Mouse (Mus musculus) T-helper 17 cell (primary cell): ENCODE measurements around the gene Utp6.
"Not testable (repeated sequence)": the region's sequence is repeated elsewhere in the genome, so short reads cannot be mapped to it uniquely, and the experiment has no call there.

Experiments
- in situ Hi-C, 2 experiments: fragments of 300-600 bp; cut with MboI, MseI; formaldehyde crosslinking; loops; 1 replicate in 1 of 2; 2 replicates in 1 of 2; pipeline ENCODE4 v1.15.1; 2025; ENCODE audit warnings: high pct_unique_total_duplicates in 2 of 2

The Utp6 gene

DNA sequence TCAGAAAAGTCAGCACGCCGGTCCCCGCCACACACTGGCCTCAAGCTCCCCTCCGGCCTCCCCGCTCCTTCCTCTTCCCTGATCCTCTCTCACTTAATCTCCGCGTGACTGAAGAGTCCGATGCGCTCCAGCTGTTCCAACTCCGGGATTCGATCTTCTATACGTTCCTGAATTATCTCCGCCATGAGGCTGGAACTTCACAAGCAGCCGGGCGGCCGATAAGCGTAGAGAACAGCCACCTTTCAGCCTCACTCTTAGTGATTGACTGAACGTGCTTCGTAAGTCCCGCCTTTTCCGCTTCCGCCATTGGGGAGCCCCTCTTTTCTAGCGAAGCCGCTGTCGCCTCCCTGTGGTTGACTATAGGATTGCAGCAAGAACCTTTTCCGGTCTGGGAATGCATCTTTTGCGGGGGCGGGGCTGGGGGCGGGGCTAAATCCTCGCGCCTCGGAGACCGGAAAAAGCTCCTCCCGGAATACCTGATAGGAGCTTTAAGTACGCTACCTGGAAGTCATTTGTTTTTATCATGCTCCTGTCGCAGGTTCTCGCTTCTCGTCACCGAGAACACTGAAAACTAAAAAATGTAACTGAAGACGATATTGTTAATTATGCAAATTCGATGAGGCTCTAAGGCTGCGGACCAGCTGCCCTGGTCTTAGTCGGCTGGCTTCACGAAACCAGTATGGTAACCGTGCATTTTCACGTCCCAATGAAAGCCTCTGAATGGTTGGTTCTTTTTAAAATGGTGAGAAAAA is at the start of gene Utp6:
TSS of gene Utp6 (minus strand) at position 266 of the 752 bp plus-strand sequence.
- in situ Hi-C loops = no loop called here

DNA sequence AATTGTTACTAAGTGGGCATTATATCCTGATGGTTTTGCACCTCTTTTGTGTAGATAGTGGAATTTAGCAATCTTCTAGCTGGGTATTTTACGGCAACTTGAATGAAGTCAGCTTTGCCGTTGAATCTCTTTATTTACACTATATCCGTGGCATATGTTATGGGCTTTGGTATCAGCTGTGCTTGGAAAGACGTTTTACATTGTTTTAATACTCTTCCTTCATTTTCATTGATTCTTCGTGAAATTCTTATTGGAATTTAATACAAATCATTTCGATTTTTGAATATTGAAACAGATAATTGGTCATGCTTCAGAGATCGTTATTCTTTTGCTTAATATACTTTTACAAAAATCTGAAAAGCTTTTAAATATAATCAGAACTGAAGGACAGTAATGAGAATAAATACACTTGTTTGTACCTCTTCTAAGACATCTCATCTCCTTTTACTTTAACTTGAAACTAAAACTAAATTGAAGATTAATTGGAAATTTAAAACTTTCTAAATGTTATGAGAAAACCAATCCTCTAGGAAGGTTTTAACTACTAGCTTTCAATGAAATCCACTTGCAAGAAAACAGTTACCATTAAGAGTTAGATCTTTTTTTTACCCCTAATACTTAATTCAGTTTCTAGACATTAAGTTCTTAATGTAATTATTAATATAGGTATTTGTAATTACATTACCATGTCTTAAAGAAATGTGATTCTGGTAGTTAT is 32.2 kb upstream of the Utp6 start:
- in situ Hi-C loops = no loop called here

DNA sequence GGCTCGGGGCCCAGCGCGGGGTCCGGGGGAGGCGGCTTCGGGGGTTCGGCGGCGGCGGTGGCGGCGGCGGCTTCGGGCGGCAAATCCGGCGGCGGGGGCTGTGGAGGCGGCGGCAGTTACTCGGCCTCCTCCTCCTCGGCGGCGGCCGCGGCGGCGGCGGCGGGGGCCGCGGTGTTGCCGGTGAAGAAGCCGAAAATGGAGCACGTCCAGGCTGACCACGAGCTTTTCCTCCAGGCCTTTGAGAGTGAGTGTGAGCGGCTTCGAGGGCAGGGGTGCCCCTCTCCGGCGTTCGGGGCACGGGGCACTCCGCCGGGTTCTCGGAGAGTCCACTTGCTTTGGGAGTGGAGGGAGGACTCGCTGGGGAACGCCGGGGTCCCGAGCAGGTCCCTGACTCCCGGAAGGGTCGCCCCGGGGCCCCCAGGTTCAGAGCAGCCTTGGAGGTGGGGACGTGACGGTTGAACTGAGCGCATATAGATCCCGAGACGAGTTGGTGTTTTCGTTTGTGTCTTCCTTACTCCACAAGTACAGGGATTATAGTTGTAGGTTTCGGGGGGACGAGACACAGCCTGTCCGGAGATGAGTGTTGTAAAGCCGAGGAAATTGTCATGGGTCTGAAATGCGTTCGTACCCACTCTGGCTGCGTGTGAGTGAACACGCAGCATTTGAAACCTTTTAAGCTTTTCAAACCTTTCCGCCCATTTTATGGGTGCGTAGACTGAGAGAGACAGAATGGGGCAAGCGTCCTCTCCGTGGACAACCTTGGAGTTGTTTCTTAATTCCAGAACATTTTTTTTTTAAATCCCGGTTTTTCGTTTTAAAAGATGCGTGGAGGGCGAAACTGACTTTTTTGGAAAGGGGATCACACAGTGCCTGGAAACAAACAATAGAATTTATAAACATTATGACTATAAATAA is 31.4 kb upstream of the Utp6 start:
- in situ Hi-C loops = no loop called here

DNA sequence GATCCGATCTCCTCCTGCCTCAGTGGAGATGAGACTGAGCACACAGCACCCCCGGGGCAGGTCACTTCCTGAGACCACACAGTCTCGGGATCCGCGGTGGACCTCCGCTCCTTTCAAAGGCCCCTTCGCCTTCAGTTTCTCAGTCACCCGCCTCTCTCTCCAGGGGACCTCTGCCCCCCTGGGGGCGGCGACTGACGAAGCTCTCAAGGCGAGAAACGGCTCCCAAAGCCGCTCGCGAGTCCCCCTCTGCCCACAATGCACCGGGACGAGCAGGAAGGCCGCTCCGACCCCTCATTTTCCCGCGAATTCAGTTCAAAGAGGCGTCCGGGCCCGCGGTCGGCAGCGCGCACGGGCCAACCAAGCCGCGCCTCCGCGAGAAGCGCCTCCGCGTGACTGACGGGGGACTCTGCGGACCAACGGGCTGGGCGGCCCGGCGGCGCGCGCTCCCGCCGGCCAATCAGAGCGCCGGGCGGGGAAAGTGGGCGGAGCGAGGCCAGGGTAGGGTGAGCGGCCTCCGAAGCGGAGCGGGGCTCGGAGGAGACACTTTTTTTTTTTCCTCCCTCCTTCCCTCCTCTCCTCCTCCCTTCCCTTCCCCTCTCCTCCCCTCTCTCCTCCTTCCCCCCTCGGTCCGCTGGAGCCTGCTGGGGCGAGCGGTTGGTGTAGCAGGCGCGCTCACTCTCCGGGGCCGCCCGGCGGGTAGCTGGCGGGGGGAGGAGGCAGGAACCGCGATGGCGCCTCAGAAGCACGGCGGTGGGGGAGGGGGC is 30.6 kb upstream of the Utp6 start, which contains the start of gene Suz12:
TSS of gene Suz12 (plus strand) at position 515 of the 764 bp plus-strand sequence.
- in situ Hi-C loops = no loop called here

DNA sequence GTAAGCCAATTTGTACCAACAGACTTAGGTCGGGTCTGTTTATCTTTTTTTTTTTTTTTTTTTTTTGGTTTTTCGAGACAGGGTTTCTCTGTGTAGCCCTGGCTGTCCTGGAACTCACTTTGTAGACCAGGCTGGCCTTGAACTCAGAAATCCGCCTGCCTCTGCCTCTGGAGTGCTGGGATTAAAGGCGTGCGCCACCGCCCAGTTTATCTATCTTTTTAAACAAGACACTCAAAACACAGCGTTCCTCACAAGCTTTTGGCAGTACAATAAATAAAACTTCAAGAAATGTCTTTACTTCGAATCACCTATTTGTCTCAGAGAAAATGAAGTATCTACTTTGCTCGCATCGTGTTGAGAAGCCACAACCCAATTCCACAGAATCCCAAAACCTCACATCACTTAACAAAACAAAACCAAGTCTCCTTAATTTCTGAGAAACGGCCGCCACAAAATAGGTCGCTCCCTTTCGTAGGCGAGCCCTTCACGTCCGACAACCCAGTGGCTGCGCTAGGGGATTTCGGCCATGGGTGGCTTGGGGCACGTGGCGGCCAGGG is 29.9 kb upstream of the Utp6 start:
- in situ Hi-C loops = no loop called here

DNA sequence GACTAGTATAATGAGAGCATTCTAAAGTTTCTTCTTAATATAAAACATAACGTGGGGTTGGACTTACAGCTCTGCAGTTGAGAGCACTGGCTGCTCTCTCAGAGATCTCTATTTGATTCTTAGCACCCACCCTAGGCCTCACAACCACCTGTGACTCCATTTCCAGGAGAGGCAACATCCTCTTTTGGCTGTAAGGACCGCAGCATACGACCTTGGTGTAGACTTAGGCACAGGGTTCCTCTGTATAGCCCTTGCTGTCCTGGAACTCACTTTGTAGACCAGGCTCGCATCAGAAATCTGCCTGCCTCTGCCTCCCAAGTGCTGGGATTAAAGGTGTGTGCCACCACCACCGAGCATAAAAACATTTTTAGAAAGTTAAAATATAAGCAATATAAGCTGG is 29.4 kb upstream of the Utp6 start:
- in situ Hi-C loops = no loop called here

DNA sequence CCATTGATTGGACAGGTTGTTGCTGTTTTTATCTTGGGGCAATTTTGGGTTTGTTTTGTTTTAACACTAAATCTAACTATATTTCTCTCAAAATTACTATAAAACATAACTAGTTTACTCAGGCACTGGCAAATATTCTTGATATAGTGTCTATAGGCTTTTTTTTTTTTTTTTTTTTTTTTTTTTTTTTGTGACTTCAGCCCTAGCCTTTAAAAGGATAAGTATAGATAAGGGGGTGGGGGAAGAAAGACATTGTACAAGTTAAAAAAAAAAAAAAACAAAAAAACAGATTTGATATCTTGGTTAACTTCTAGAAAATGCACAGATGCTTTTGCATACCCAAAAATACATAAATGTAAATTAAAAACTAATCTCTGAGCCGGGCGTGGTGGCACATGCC is 27.9 kb upstream of the Utp6 start:
- in situ Hi-C loops = no loop called here

DNA sequence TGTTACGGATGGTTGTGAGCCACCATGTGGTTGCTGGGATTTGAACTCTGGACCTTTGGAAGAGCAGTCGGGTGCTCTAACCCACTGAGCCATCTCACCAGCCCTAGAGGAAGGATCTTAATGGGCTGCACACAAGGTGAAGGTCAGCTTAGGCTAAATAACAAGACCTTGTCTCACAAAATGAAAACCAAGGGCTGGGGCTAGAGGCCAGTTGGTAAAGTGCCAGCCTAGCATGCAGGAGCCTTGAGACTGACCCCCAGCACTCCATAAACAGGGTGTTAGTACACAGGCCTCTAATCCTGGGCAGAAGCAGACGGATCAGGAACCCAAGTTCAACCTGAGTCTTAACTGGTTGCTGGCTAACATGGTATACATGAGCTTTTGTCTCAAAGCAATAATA is 25.7 kb upstream of the Utp6 start:
- in situ Hi-C loops = no loop called here

DNA sequence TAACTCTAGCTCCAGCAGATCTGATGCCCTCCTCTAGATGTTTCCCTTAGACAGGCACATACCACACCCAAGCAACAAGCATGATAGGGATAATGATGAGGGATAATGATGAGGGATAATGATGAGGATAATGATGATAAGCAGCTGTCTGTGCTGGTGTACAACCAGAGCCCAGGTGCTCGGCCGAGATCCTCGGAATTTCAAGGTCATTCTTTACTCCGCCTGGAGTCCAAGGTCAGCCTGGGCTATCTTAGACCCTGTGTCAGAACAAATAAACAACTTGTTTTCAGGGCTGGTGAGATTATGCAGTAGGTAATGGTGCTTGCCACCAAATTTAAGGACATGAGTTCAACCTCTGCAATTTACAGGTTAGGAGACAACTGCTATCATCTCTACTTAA is 24.7 kb upstream of the Utp6 start:
- in situ Hi-C loops = no loop called here

DNA sequence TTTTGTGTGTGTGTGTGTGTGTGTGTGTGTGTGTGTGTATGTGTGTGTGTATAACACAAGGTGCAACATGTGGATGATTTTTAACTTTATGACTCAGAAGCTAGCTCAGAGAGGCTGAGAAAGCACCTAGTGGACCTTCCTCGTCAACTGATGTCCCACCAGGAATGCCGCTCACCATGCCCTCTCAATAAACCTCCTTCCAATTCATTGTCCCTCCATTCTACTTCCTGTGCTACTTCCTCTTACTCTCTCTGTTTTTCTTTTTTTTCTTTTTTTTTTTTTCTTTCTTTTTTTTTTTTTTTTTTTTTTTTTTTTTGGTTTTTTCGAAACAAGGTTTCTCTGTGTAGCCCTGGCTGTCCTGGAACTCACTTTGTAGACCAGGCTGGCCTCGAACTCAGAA is 15.6 kb upstream of the Utp6 start:
- in situ Hi-C loops = not testable (repeated sequence)

DNA sequence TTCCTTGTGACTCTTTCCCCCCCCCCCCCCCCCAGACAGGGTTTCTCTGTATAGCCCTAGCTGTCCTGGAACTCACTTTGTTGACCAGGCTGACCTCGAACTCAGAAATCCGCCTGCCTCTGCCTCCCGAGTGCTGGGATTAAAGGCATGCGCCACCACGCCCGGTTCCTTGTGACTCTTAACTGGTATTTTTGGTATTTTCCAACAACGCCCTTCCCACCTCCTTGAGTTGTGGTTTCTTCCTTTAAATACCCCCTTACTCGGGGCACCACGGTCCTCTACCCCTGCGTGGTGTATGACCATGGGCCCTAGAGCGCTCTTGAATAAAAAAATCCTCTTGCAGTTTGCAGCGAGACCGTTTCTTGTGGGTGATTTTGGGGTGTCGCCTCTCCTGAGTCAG is 14.9 kb upstream of the Utp6 start:
- in situ Hi-C loops = not testable (repeated sequence)

DNA sequence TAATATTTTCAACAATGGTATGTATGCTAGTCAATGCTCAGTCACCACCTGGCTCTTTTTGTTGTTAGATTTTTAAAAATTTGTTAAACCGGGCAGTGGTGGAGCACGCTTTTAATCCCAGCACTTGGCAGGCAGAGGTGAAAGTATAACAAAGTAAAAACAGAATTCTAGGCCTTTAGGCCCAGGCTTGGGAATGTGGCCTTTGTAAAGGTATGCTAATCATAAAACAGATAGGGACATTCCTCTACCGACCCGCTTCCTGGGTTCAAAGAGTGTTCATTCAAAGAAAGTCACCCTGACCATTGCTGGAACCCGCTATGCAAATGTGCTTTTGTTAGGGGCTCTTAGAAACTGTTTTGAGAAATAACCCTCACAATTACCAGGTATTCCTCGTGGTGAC is 14.5 kb upstream of the Utp6 start:
- in situ Hi-C loops = not testable (repeated sequence)

DNA sequence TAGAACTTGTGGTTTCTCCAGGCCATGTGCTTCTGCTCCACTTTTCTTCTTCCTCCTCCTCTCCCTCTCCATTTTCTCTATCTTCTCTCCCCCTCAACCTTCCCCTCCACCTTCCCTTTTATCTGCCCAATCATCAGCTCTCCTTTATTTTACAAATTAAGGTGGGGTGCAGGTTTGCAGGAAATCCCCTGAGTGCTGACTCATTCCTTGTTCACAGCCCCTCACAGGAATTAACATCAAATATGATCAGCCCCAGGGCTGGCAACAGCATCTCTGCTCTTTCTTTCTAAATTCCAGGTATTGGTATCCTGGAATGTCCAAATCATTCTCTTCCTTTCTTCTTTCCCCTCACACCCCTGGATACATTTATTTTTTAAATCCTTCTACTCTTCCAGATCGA is 14.0 kb upstream of the Utp6 start:
- in situ Hi-C loops = no loop called here

DNA sequence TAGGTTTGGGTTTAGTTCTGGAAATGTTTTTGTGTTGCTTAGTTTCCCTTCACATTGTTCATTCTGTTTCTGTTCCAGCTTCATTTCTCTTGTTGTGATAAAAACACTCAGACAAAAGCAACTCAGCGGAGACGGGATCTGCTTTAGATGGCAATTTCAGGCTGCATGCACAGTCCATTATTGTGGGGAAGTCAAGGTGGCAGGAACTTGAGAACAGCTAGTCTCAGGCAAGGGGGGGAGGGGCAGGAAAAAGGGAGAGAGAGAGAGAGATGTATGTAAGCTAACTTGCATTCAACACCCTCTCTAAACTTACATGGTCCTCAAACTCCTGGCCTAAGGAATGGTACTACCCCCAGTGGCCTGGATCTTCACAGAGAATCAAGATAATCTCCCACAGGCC is 13.2 kb upstream of the Utp6 start:
- in situ Hi-C loops = no loop called here

DNA sequence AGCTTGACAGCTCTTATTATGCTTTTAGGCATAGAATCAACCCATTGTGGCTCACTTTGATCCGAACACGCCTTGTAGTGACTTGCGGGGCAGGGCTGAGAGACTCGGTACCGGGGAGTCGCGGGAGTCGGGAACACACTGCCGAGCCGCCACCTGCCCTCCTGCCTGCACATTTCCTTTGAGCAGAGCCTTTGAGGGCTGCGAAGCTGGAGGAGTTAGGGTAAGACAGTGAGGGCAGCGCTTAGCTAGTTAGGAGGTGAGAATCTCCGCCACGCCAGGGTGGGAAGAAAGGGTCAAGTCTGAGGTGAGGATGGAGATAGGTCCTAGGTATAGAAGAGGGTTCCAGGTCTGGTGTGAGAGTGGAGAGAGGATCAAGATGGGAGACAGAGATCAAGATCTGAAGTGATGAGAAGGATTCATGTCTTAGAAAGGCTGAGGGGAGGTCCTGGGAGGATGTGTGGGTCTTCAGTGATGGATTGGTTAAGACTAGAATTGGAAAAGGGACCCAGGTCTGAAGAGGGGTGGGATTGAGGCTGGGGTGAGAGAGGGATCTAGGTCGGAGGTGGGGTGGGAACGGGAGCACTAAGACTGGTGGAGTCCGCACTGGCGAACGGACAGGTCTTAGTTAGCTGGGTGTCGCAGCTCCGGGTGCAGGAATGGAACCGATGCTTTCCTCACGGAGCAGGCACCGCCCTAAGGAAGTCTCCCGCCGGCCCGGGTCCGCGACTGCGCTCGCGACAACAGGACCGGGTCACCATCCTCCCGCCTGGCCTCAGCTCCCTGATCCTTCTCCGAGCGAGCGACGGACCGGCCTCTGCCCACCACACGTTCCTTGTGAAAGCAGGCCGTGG is 11.7 kb upstream of the Utp6 start:
- in situ Hi-C loops = no loop called here

DNA sequence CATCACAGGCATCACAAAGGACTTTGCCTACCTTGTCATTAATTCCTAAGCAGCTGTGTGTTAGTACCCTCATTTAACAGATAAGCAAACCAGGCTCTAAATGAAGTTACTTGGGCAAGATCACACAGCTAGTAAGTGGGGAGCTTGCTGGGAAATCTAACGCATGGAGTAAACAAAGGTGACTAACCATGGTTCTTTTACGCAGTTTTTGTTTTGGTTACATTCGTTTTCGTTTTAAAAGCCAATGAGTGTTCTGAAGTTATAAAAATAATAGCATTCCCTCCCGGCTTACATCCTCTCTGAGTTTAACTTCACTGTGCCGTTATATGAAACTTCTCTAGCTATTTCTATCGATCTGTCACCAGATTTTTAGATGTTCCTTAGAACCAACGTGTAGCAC is 10.9 kb upstream of the Utp6 start:
- in situ Hi-C loops = no loop called here

DNA sequence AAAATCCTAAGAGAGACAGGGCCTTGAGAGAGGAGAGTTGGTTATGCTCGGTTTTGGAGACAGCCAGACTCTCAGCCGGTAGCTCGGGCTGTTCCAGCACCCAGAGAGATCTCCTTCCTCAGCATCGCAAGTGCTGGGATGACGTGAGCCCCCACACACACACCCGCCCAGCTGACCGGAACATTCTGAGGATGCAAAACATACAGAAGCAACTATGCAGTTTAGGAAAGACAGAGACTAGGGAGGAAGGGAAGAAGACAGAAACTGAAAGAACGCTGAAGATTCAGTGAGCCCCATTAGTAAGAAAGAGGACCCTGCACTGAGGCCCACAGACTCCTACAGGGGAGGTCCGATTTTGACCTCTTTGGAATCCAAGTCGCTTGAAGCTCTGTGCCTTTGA is 5.6 kb upstream of the Utp6 start:
- in situ Hi-C loops = no loop called here

DNA sequence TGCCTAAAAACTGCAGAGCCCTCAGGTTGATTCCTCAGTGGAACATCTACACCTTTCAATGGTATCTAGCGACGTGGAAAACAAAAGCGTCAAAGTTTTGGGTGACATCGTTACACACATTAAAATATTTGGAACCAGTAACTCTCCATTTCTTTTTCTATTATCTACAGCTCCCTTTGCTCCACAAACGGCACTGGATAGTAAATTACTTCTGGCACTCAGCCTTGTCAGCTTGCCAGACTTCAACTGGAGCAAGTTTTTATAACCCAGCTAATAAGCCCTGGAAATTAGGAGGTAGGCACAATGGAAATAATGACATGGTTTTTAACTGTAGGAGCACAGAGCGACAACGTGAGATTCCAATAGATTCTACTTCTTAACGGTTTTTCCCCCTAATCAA is 3.7 kb upstream of the Utp6 start:
- in situ Hi-C loops = no loop called here

DNA sequence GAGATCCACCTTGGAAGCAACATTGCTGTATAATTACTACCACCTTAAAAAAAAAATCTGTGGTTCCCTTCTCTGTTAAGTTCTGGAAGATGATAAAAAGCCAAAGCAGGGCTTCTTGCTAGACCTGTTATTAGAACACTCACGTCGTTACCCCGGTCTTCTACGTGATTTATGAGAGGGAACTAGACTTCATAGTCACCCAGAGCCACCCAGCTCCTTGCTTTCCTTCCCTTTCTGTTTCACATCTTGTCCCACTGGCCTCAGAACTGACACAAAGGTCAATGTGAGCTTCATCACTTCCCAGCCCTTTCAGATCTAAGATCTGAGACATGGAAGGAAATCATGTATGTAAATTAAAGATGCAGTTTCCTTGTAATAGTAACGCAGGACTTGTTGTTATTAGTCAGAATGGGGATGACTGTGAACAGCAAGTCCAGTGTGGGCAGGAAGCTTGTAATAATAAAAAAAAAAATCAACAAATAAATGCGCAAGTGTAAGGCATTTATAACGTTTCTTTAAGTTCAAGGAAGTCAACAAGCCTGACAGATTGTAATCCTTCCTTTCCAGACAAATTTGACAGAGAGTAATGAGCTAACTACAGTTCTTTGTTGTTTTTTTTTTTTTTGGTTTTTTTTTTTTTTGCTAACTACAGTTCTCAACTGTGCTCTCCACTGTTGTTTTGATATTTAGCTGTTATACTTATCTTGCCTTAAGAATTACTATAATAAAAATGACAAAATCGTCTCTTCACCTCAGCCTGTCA is 1.2 kb upstream of the Utp6 start:
- in situ Hi-C loops = no loop called here

DNA sequence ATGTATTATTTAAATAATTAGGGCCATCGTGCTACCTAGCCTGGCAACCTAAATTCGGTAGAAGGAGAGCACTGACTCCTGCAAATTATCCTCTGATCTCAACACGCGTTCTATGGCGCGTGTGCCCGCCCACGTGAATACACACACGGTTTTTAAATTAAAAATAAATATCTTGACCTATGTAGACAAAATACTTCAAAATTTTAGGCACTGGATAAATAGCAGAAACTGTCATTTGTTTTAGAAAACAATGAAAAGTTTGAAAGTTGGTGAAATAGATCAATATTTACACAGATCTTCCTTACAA is 640 bp upstream of the Utp6 start:
- in situ Hi-C loops = no loop called here
